Mouse (Mus musculus) bone marrow, adult 2 months (tissue): ENCODE data around the gene Gngt2.

Source experiments
- CTCF ChIP-seq: fragments of 200-500 bp; IDR thresholded peaks from 2 replicates; pipeline ENCODE4 v1.5.1; 2011; ENCODE audit warnings: low read length, control low read depth; ENCODE audit not compliant: control insufficient read depth, insufficient read depth
- POLR2A ChIP-seq: fragments of 200-500 bp; IDR thresholded peaks from 2 replicates; pipeline ENCODE4 v1.6.1; 2011; ENCODE audit warnings: low read depth, mild to moderate bottlenecking, control low read depth, low read length, borderline replicate concordance; ENCODE audit not compliant: control insufficient read depth

DNA sequence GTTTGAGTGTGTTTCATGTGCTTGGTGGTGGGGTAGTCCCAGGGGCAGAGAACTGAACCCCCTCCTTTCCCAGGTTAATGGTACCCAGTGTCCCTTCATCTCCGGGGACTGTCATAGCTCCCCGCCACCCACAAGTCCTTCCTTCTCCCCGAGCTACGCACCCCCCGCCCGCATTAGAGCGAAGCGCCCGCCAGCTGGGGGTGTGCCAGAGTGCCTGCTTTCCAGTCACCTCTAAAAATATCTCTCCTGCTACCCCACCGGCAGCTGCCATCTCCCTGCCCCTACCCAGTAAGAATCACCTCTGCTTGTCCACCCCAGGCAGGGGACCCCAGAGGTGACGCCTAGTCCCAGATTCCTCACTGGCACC lies 12.2 kb upstream of the Gngt2 start:
- TF ChIP-seq CTCF, result no peak
- no peak for TF ChIP-seq POLR2A
